Mouse (Mus musculus): ENCODE results near the gene Nodal.

DNA sequence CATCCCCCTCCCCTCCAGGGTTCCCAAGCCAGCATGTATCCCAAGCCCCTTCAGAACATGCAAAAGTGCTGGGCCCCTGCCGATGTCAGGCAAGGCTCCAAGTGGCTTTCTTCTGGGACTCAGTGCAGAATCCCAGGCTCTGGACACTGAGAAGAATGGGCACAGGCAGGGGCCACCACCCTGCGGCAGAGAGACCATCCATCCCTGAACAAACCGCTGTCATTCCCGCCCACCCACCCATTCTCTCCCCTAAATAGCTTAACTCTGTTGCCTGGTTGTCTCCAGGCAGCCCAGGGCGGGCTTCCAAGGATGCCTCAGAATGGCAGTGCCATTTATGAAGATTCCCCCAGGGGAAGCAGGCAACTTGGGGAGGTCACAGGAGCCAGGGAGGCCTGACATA is 28.8 kb upstream of the Nodal start:
- TF ChIP-seq CTCF (IDR thresholded peaks at IDR 0.05; ENCODE audit: low read depth, low read length) (no peak), POLR2A (IDR thresholded peaks at IDR 0.05; ENCODE audit: insufficient read depth, low read length) (no peak)

All from ES-Bruce4 (cell line).